Mouse (Mus musculus) C2C12 (cell line): ENCODE results near the gene Ppp1r18. TPM values are rescaled to one million over a fixed set of nuclear protein-coding genes. Genes with fewer than 3 reads are reported as not detected.

Experiments
- H3K27me3 ChIP-seq: one replicate; pipeline ENCODE4 v1.6.1; 2011; ENCODE audit not compliant: control insufficient read depth, insufficient read depth, insufficient read length
- H3K36me3 ChIP-seq: one replicate; pipeline ENCODE4 v1.6.1; 2011; ENCODE audit not compliant: control insufficient read depth, insufficient read depth
- H3K4me3 ChIP-seq: one replicate; pipeline ENCODE4 v1.5.1; 2011; ENCODE audit warnings: mild to moderate bottlenecking, control low read depth; ENCODE audit not compliant: poor library complexity, insufficient read depth, severe bottlenecking
- H3K79me2 ChIP-seq: one replicate; pipeline ENCODE4 v1.6.1; 2011; ENCODE audit not compliant: control insufficient read depth, insufficient read depth
- H3K79me3 ChIP-seq: one replicate; pipeline ENCODE4 v1.6.1; 2011; ENCODE audit warnings: low read depth, control low read depth
- H3ac ChIP-seq: one replicate; pipeline ENCODE3; 2011; ENCODE audit warnings: low read depth; ENCODE audit not compliant: control insufficient read depth, insufficient read length
- CEBPB ChIP-seq: IDR thresholded peaks from one replicate; pipeline ENCODE4 v1.6.1; 2011; ENCODE audit warnings: low read depth, mild to moderate bottlenecking, control low read depth, moderate library complexity
- CTCF ChIP-seq: IDR thresholded peaks from one replicate; pipeline ENCODE4 v1.5.1; 2011; ENCODE audit not compliant: control insufficient read depth, insufficient read depth, insufficient read length
- FOSL1 ChIP-seq: IDR thresholded peaks from one replicate; pipeline ENCODE4 v1.8.0; 2011; ENCODE audit warnings: mild to moderate bottlenecking, low read length; ENCODE audit not compliant: poor library complexity, insufficient read depth, severe bottlenecking
- MAX ChIP-seq: IDR thresholded peaks from one replicate; pipeline ENCODE4 v1.6.1; 2011; ENCODE audit warnings: mild to moderate bottlenecking, control low read depth
- MYOD1 ChIP-seq: IDR thresholded peaks from one replicate; pipeline ENCODE4 v1.6.1; 2011; ENCODE audit warnings: low read depth; ENCODE audit not compliant: control insufficient read depth, insufficient read length
- MYOG ChIP-seq: IDR thresholded peaks from one replicate; pipeline ENCODE4 v1.6.1; 2011; ENCODE audit not compliant: control insufficient read depth, insufficient read length; ENCODE audit errors: extremely low read depth
- USF1 ChIP-seq: IDR thresholded peaks from one replicate; pipeline ENCODE4 v1.6.1; 2011; ENCODE audit warnings: low read depth, mild to moderate bottlenecking, control low read depth, moderate library complexity
- polyA plus RNA-seq: library from polyadenylated mRNA; unstranded; fragments of >200 nt; fragmentation: generic; extraction: Trizol; gene quantifications from one replicate; pipeline ENCODE4 v1.2.1, GENCODE M21; 2012; ENCODE audit warnings: missing spikeins

Gene Ppp1r18
- polyA plus RNA-seq, 1 experiment: 84.2 TPM

DNA sequence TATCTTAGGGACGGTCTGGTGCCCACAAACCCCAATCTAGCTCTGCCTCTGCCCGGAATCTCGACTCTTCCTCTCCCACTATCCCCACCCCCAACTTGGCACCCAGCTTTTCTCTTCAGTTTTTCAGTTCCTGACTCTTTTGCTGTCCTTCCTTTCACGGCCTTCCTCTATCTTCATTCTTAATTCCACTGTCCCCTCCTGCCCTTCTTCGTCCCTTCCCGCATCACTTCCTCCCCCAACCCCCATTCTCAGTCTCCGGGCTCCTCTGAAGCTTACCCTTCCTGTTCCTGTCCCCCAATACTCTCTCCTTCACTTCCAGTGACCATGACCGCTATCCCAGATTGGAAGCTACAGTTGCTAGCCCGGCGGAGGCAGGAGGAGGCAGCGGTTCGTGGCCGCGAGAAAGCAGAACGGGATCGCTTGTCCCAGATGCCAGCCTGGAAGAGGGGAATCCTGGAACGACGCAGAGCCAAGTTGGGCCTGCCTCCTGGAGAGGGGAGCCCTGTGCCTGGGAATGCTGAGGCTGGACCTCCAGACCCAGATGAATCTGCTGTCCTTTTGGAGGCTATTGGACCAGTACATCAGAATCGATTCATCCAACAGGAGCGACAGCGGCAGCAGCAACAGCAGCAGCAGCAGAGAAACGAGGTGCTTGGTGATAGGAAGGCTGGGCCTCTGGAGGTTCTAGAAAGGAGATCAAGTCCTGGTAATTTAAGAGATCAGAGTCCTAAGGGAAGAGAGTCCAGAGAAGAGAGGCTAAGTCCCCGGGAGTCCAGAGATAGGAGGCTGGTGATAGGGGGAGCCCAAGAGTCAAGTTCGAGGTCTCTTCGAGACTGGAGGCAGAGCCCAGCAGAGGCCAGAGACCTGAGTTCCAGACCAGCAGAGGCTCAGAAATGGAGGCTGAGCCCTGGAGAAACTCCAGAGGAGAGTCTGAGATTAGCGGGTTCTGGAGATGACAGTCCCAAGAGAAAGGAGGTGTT, 1.8 kb downstream of the Ppp1r18 start:
- H3K79me2 ChIP-seq: peaks cover 85% of the 10 kb centered on the region
- peak overlapping the region; percentile 92 for H3K4me3 ChIP-seq
- TF ChIP-seq MYOD1: no peak
- peak; percentile 8 for TF ChIP-seq CTCF
- TF ChIP-seq FOSL1: no peak
- no peak for TF ChIP-seq USF1
- H3ac ChIP-seq: peak overlapping the region; percentile 88
- peaks cover 38% of the 10 kb centered on the region for H3K36me3 ChIP-seq
- H3K27me3 ChIP-seq: no peaks in the 10 kb centered on the region
- H3K79me3 ChIP-seq: peaks cover 54% of the 10 kb centered on the region

GRCm38 (mm10) chr17:35868165-35868820, 2.9 kb downstream of the Ppp1r18 start:
- peak overlapping the region; percentile 61 for H3ac ChIP-seq
- TF ChIP-seq USF1 (no peak), CTCF (peak; percentile 1)
- H3K36me3 ChIP-seq: peaks cover 48% of the 10 kb centered on the region
- H3K79me3 ChIP-seq: peaks cover 62% of the 10 kb centered on the region
- peak overlapping the region; percentile 92 for H3K4me3 ChIP-seq
- no peaks in the 10 kb centered on the region for H3K27me3 ChIP-seq
- H3K79me2 ChIP-seq: peaks cover 93% of the 10 kb centered on the region

- Histone ChIP-seq H3K79me2 (peaks cover 93% of the 10 kb centered on the region), H3K79me3 (peaks cover 67% of the 10 kb centered on the region), H3K4me3 (peak overlapping the region; percentile 92), H3ac (peak overlapping the region; percentile 61), H3K27me3 (no peaks in the 10 kb centered on the region), H3K36me3 (peaks cover 55% of the 10 kb centered on the region)
- TF ChIP-seq FOSL1 (no peak), CTCF (no peak), MYOD1 (no peak), MAX (no peak), CEBPB (no peak), MYOG (no peak), USF1 (no peak)
Measured at GRCm38 (mm10) chr17:35868961-35869345, 3.6 kb downstream of the Ppp1r18 start.

DNA sequence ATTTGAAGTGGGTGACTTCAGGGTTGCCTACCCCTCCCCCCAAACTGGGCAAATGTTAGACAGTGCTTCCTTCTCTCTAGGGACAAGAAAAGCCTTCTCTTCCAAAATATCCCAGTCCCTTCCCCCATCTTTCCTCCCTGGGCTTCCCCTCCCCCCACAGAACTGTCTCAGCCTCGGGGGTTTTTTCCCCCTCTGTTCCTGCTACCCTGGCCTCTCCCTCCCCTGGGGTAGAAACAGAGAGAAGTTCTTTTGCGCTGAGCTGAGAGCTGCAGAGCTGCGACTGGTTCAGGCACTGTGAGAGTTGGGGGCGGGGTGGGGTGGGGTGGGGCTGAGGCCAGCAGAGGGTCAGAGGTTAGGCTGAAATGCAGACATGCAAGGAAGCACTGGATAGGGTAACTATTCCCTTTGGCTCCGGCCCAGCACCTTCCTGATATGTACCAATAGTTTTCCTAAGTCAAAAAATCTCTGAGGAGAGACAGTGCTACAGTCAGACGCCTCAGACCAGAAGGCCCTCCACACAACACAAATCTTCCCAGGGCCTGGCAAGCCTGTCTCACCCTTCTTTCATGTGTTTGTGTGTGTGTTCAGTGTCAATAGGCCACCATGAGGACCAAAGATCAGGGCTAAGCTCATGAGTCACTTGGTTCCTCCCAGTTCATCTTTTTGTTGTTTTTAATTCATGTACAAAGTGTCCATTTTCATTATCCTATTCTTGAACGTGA, 4.1 kb downstream of the Ppp1r18 start:
- H3ac ChIP-seq: peak overlapping the region; percentile 73
- H3K79me3 ChIP-seq: peaks cover 73% of the 10 kb centered on the region
- no peak for TF ChIP-seq MYOD1
- TF ChIP-seq MYOG: no peak
- TF ChIP-seq USF1: no peak
- no peak for TF ChIP-seq FOSL1
- TF ChIP-seq CEBPB: no peak
- no peak for TF ChIP-seq CTCF
- TF ChIP-seq MAX: no peak
- H3K36me3 ChIP-seq: peaks cover 60% of the 10 kb centered on the region
- H3K4me3 ChIP-seq: peak overlapping the region; percentile 92
- H3K79me2 ChIP-seq: peaks cover 93% of the 10 kb centered on the region
- H3K27me3 ChIP-seq: no peaks in the 10 kb centered on the region

- no peaks in the 10 kb centered on the region for H3K27me3 ChIP-seq
- H3K4me3 ChIP-seq: peak overlapping the region; percentile 92
- peaks cover 68% of the 10 kb centered on the region for H3K36me3 ChIP-seq
- peaks cover 94% of the 10 kb centered on the region for H3K79me2 ChIP-seq
- peak overlapping the region; percentile 12 for H3ac ChIP-seq
- H3K79me3 ChIP-seq: peaks cover 76% of the 10 kb centered on the region
- TF ChIP-seq USF1: no peak
- TF ChIP-seq FOSL1: peak; percentile 35
Measured at GRCm38 (mm10) chr17:35870151-35870883, 4.9 kb downstream of the Ppp1r18 start.
